Mouse (Mus musculus): Measurements from ENCODE around the gene Mdfi.

GRCm38 (mm10) chr17:47854908-47855307 is 20.4 kb upstream of the Mdfi start:
- TF ChIP-seq POLR2A (IDR thresholded peaks at IDR 0.05; ENCODE audit: borderline replicate concordance, extremely low read depth, low read depth, low read length) (no peak), CTCF (IDR thresholded peaks at IDR 0.05; ENCODE audit: insufficient read depth, low read length) (no peak)

Measured in lung, adult 2 months (tissue).